Mouse (Mus musculus) embryonic fibroblast, embryonic 13.5 days (primary cell): ENCODE results near the gene Bcas2. TPM values are rescaled to one million over a fixed set of nuclear protein-coding genes. Genes with fewer than 3 reads are reported as not detected.
"Not testable (repeated sequence)": the region's sequence is repeated elsewhere in the genome, so short reads cannot be mapped to it uniquely, and the experiment has no call there.

Experiments
- H3K27ac ChIP-seq: 2 replicates; pipeline ENCODE4 v1.5.1; 2012; ENCODE audit warnings: low read length, control low read depth, inconsistent platforms; ENCODE audit not compliant: insufficient read depth
- H3K4me1 ChIP-seq: 2 replicates; pipeline ENCODE4 v1.6.1; 2011; ENCODE audit warnings: low read length; ENCODE audit not compliant: control insufficient read depth, insufficient read depth
- H3K4me3 ChIP-seq: 2 replicates; pipeline ENCODE4 v1.5.1; 2011; ENCODE audit warnings: mild to moderate bottlenecking, control low read depth, low read length; ENCODE audit not compliant: insufficient read depth
- CTCF ChIP-seq: IDR thresholded peaks from 2 replicates; pipeline ENCODE4 v1.5.1; 2011; ENCODE audit warnings: mild to moderate bottlenecking, control low read depth, low read length, moderate library complexity, borderline replicate concordance; ENCODE audit not compliant: insufficient read depth
- POLR2A ChIP-seq: IDR thresholded peaks from 2 replicates; pipeline ENCODE4 v1.6.1; 2011; ENCODE audit warnings: low read depth, mild to moderate bottlenecking, control low read depth, low read length, moderate library complexity
- polyA plus RNA-seq: library from polyadenylated mRNA; stranded (reverse); fragments of >200 nt; gene quantifications from 2 replicates; pipeline ENCODE4 v1.2.4, GENCODE M21; 2011; ENCODE audit warnings: low read depth; ENCODE audit not compliant: missing spikeins, insufficient read length

The Bcas2 gene
- polyA plus RNA-seq, 1 experiment = 111 TPM

GRCm38 (mm10) chr3:103153761-103154160 lies 17.7 kb upstream of the Bcas2 start:
- TF ChIP-seq POLR2A (no peak), CTCF (peak; percentile 26; the same call in 1 of the 2 replicates)
- H3K4me3 ChIP-seq = no peak overlapping the region
- H3K4me1 ChIP-seq = no peaks in the 10 kb centered on the region
- H3K27ac ChIP-seq = no peak overlapping the region

- TF ChIP-seq CTCF = no peak
- TF ChIP-seq POLR2A = no peak
- H3K4me3 ChIP-seq = no peak overlapping the region
- no peak overlapping the region for H3K27ac ChIP-seq
- no peaks in the 10 kb centered on the region for H3K4me1 ChIP-seq
Observed at GRCm38 (mm10) chr3:103159232-103159900, 12.1 kb upstream of the Bcas2 start.

- Histone ChIP-seq H3K4me1 (no peaks in the 10 kb centered on the region), H3K4me3 (no peak overlapping the region), H3K27ac (no peak overlapping the region)
- TF ChIP-seq POLR2A = no peak
- TF ChIP-seq CTCF = no peak
Observed at GRCm38 (mm10) chr3:103169771-103170170, 1.7 kb upstream of the Bcas2 start.

- TF ChIP-seq POLR2A (no peak), CTCF (no peak)
- H3K27ac ChIP-seq = no peak overlapping the region
- peak overlapping the region; percentile 91 for H3K4me3 ChIP-seq
- no peaks in the 10 kb centered on the region for H3K4me1 ChIP-seq
Observed at GRCm38 (mm10) chr3:103172615-103173014, 1.2 kb downstream of the Bcas2 start.

- no peak for TF ChIP-seq POLR2A
- TF ChIP-seq CTCF = no peak
- Histone ChIP-seq H3K27ac (no peak overlapping the region), H3K4me1 (no peaks in the 10 kb centered on the region), H3K4me3 (no peak overlapping the region)
Observed at GRCm38 (mm10) chr3:103176740-103177139, 5.3 kb downstream of the Bcas2 start.

- Histone ChIP-seq H3K4me3 (no peak overlapping the region), H3K4me1 (no peaks in the 10 kb centered on the region), H3K27ac (no peak overlapping the region)
- TF ChIP-seq POLR2A = no peak
Observed at GRCm38 (mm10) chr3:103179527-103179926, 8.1 kb downstream of the Bcas2 start.

- Histone ChIP-seq H3K4me3 (no peak overlapping the region), H3K4me1 (no peaks in the 10 kb centered on the region), H3K27ac (no peak overlapping the region)
- TF ChIP-seq CTCF (no peak), POLR2A (no peak)
Observed at GRCm38 (mm10) chr3:103181171-103181570, 9.7 kb downstream of the Bcas2 start.

GRCm38 (mm10) chr3:103182821-103183220 lies 11.4 kb downstream of the Bcas2 start:
- Histone ChIP-seq H3K27ac (no peak overlapping the region), H3K4me3 (no peak overlapping the region), H3K4me1 (no peaks in the 10 kb centered on the region)
- TF ChIP-seq POLR2A (no peak), CTCF (no peak)

- not testable (repeated sequence) for H3K27ac ChIP-seq, H3K4me1 ChIP-seq, H3K4me3 ChIP-seq
Observed at GRCm38 (mm10) chr3:103184467-103184866, 13.0 kb downstream of the Bcas2 start.

GRCm38 (mm10) chr3:103188451-103188850 lies 17.0 kb downstream of the Bcas2 start:
- Histone ChIP-seq H3K4me1 (no peaks in the 10 kb centered on the region), H3K4me3 (no peak overlapping the region), H3K27ac (no peak overlapping the region)
- TF ChIP-seq CTCF (no peak), POLR2A (no peak)

GRCm38 (mm10) chr3:103188856-103189255 lies 17.4 kb downstream of the Bcas2 start:
- no peak for TF ChIP-seq POLR2A
- Histone ChIP-seq H3K27ac (no peak overlapping the region), H3K4me1 (no peaks in the 10 kb centered on the region), H3K4me3 (no peak overlapping the region)
